Mouse (Mus musculus) erythroblast, embryonic 14.5 days (primary cell): Measurements from ENCODE around the gene Flt1.

Experiments
- GATA1 ChIP-seq: IDR thresholded peaks from 2 replicates; pipeline ENCODE4 v1.6.1; 2012; ENCODE audit warnings: low read length, inconsistent platforms, mixed read lengths
- TAL1 ChIP-seq: IDR thresholded peaks from 3 replicates; pipeline ENCODE4 v1.6.1; 2012; ENCODE audit warnings: low read length, inconsistent platforms, mixed read lengths

- TF ChIP-seq GATA1: no peak
- TF ChIP-seq TAL1: no peak
Measured at GRCm38 (mm10) chr5:147727481-147727880, 1.7 kb upstream of the Flt1 start.
